Mouse (Mus musculus) intestine, embryonic 15.5 days (tissue): ENCODE data around the gene Cd24a. TPM values are rescaled to one million over a fixed set of nuclear protein-coding genes. Genes with fewer than 3 reads are reported as not detected.

Experiments used
- ATAC-seq: fragments of 200-750 bp; cut with Nextera tagmentation; 2 replicates; pipeline ENCODE4 v1.8.0; 2017; ENCODE audit warnings: moderate TSS enrichment, moderate library complexity
- H3K27ac ChIP-seq: fragments of 300-500 bp; sonication (generic); 2 replicates; pipeline ENCODE4 v1.5.1; 2015; ENCODE audit warnings: mild to moderate bottlenecking, inconsistent platforms
- H3K27me3 ChIP-seq: fragments of 300-500 bp; sonication (generic); replicated peaks from 2 replicates; pipeline ENCODE4 v1.6.1; 2015; ENCODE audit warnings: inconsistent platforms
- H3K36me3 ChIP-seq: fragments of 300-500 bp; sonication (generic); 2 replicates; pipeline ENCODE4 v1.6.1; 2015; ENCODE audit warnings: inconsistent platforms
- H3K4me1 ChIP-seq: fragments of 300-500 bp; sonication (generic); replicated peaks from 2 replicates; pipeline ENCODE4 v1.6.1; 2015; ENCODE audit warnings: inconsistent platforms
- H3K4me2 ChIP-seq: fragments of 300-500 bp; sonication (generic); replicated peaks from 2 replicates; pipeline ENCODE4 v1.6.1; 2015; ENCODE audit warnings: mild to moderate bottlenecking, inconsistent platforms
- H3K4me3 ChIP-seq: fragments of 300-500 bp; sonication (generic); replicated peaks from 2 replicates; pipeline ENCODE4 v1.5.1; 2015; ENCODE audit warnings: inconsistent platforms
- H3K9ac ChIP-seq: fragments of 300-500 bp; sonication (generic); 2 replicates; pipeline ENCODE4 v1.6.1; 2015; ENCODE audit warnings: inconsistent platforms
- H3K9me3 ChIP-seq: fragments of 300-500 bp; sonication (generic); 2 replicates; pipeline ENCODE4 v1.6.1; 2016; ENCODE audit warnings: inconsistent platforms
- WGBS: fragments of 180-500 bp; shearing (Covaris S2); methylation state at CpG from one replicate; pipeline ENCODE4 v1.1.7; 2015; 5-methylcytosine and 5-hydroxymethylcytosine counted together
- polyA plus RNA-seq: library from polyadenylated mRNA; unstranded; fragments of >200 nt; fragmentation: Nextera tagmentation; extraction: Ambion mirVana; gene quantifications from 2 replicates; pipeline ENCODE4 v1.2.1, GENCODE M21; 2015

The Cd24a gene
- polyA plus RNA-seq, 1 experiment from 2014 or later = 204 TPM

DNA sequence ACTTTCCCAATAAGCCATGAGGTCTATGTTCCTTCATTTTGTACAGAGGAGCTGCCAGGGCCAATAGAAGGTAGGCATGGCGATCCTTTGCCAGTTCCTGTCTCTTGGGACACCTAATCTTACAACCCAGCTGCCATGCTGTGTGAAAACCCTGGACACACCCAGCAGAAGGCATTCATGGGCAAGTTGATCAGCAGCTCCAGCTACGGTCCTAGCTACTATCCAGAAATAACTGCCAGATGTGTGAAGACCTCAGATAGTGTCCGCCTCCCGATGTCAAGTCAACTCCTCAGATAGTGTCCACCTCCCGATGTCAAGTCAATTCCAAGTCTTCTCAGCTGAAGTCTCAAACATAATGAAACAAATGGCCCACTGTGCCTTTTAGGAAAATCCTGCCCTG, 31.4 kb downstream of the Cd24a start:
- WGBS = 86% methylated on average over 5 of the region's 5 CpGs
- Histone ChIP-seq H3K9me3 (no peaks in the 10 kb centered on the region), H3K4me1 (0 out of 2 replicates have a peak, but pooled peaks cover 3% of the 10 kb centered on the region), H3K36me3 (no peaks in the 10 kb centered on the region), H3K27ac (no peak overlapping the region), H3K27me3 (no peaks in the 10 kb centered on the region), H3K9ac (no peak overlapping the region), H3K4me3 (no peak overlapping the region), H3K4me2 (no peak overlapping the region)
- peak; percentile 87 for ATAC-seq

DNA sequence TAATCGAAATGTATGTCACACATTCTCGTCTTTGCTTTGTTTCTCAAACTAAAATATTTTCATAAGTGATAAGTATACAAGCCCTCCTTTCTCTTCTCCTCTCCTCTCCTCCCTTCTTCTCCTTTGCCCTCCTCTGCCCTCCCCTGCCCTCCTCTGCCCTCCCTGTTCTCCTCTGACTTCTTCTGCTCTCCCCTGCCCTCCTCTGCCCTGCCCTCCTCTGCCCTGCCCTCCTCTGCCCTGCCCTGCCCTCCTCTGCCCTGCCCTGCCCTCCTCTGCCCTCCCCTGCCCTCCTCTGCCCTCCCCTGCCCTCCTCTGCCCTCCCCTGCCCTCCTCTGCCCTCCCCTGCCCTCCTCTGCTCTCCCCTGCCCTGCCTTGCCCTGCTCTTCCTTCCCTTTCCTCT, 31.9 kb downstream of the Cd24a start:
- H3K27ac ChIP-seq = no peak overlapping the region
- H3K9me3 ChIP-seq = no peaks in the 10 kb centered on the region
- 0 out of 2 replicates have a peak, but pooled peaks cover 3% of the 10 kb centered on the region for H3K4me1 ChIP-seq
- no peak overlapping the region for H3K4me2 ChIP-seq
- ATAC-seq = peak; percentile 56; the same call in 1 of the 2 replicates
- WGBS = 84% methylated on average over 2 of the region's 2 CpGs
- no peak overlapping the region for H3K9ac ChIP-seq
- no peaks in the 10 kb centered on the region for H3K36me3 ChIP-seq
- H3K27me3 ChIP-seq = no peaks in the 10 kb centered on the region
- no peak overlapping the region for H3K4me3 ChIP-seq

DNA sequence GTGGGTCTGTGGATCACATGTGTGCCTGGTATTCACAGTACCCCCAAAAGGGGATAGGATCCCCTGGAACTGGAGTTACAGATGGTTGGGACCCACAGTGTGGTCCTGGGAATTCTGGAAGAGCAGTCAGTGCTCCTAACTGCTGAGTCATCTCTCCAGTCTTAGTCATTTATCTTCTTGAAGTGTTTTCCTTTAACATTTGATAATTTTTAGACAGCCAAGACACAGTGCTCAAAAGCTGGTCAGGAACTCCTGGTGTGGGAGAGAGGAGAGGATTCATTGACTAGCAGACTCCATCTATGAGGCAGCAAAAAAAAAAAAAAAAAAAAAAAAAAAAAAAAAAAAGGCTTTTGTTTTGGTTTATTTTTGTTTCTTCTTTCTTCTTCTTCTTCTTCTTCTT, 33.0 kb downstream of the Cd24a start:
- no peak overlapping the region for H3K9ac ChIP-seq
- H3K4me1 ChIP-seq = no peaks in the 10 kb centered on the region
- no peak overlapping the region for H3K27ac ChIP-seq
- no peaks in the 10 kb centered on the region for H3K36me3 ChIP-seq
- no peak for ATAC-seq
- no peaks in the 10 kb centered on the region for H3K9me3 ChIP-seq
- no peak overlapping the region for H3K4me2 ChIP-seq
- no peaks in the 10 kb centered on the region for H3K27me3 ChIP-seq
- H3K4me3 ChIP-seq = no peak overlapping the region

DNA sequence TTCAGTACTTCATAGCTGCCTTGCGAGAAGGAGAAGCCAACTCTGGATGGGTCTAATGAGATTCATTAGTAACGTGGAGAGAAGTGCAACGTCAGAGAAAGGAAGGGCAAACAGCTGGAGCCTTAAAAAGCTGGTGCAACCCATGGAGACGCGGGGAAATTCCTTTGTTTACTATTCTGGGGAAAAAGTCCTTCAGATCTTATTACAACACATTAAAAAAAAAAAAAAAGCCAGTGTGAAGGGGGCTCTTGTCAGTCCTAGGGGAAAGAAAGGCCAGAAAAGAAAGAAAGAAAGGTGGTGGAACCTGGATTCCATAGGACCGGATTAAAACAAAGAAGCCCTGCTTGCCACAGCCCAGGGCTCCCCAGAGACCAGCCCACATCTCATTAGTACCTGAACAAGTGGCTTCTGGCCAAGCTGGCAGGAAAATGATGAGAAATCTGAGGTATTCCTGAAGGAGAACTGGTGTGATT, 41.0 kb downstream of the Cd24a start:
- H3K27me3 ChIP-seq = no peaks in the 10 kb centered on the region
- H3K36me3 ChIP-seq = no peaks in the 10 kb centered on the region
- H3K4me2 ChIP-seq = peak overlapping the region; percentile 19
- no peaks in the 10 kb centered on the region for H3K9me3 ChIP-seq
- ATAC-seq = no peak
- 18% methylated on average over 6 of the region's 6 CpGs for WGBS
- H3K27ac ChIP-seq = no peak overlapping the region
- no peak overlapping the region for H3K4me3 ChIP-seq
- H3K4me1 ChIP-seq = 0 out of 2 replicates have a peak, but pooled peaks cover 6% of the 10 kb centered on the region
- H3K9ac ChIP-seq = no peak overlapping the region

DNA sequence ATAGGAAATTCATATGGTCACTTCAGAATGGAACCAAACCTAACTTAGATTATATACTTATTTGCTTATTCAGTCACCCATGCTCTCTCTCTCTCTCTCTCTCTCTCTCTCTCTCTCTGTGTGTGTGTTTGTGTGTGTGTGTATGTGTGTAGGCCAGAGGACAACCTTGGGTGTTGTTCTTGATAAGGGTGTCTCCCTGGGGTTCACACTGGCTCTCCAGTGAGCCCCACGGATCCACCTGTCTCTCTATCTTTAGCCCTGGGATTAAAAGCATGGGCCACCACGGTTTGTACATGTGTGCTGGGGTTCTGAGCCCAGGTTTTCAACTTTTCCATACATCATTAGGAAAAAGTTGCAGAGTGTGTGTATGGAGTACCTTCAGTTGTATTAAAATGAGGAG, 41.9 kb downstream of the Cd24a start:
- ATAC-seq = no peak
- WGBS = 86% methylated on average over 2 of the region's 2 CpGs

DNA sequence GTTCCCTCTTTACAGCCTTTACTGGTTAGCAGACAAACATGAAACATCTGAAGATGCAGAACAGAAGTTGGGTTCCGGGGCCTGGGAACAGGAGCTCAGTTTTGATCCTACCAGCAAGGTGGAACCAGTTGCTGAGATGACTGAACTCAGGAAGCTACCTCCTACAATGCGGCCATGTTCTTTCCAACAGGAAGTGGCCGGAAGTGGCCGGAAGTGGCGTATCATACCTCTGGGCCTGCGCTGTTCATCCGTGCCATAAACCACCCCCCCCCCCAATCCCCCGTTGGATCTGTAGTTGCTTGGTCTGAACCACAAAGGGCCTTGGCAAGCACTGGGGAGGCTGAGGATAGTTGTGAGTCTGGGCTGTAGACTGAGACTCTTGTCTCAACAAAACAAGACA, 45.4 kb downstream of the Cd24a start:
- Histone ChIP-seq H3K4me3 (no peak overlapping the region), H3K4me2 (no peak overlapping the region), H3K27me3 (no peaks in the 10 kb centered on the region), H3K9ac (no peak overlapping the region), H3K4me1 (0 out of 2 replicates have a peak, but pooled peaks cover 4% of the 10 kb centered on the region), H3K27ac (no peak overlapping the region), H3K36me3 (no peaks in the 10 kb centered on the region), H3K9me3 (no peaks in the 10 kb centered on the region)
- no peak for ATAC-seq
- 88% methylated on average over 8 of the region's 8 CpGs for WGBS

More for the DNA sequence above, 41.9 kb downstream of the Cd24a start:
- Histone ChIP-seq H3K4me3 (no peak overlapping the region), H3K27me3 (no peaks in the 10 kb centered on the region), H3K9ac (no peak overlapping the region), H3K4me1 (0 out of 2 replicates have a peak, but pooled peaks cover 6% of the 10 kb centered on the region), H3K36me3 (no peaks in the 10 kb centered on the region), H3K4me2 (no peak overlapping the region), H3K27ac (no peak overlapping the region), H3K9me3 (no peaks in the 10 kb centered on the region)

DNA sequence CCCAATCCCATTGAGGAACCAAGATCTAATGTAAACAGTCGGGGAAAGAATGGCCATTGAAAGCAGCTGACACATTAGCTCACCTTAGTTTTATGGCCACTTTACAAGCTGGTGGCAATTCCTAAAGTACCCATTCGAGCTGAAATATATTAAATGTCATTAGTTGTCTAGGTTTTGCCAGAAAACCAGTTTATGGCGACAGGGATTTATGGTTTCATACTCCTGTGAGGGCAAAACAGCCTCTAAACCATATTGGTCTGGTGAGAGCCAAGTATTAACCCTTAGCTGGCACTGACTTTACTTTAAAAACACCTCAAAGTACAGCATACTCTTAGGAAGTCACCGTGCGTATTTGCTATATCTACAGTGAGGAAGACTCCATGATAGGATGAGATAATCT, 46.3 kb downstream of the Cd24a start:
- no peak for ATAC-seq
- H3K9me3 ChIP-seq = no peaks in the 10 kb centered on the region
- H3K27me3 ChIP-seq = no peaks in the 10 kb centered on the region
- no peak overlapping the region for H3K4me2 ChIP-seq
- WGBS = 62% methylated on average over 5 of the region's 5 CpGs
- H3K4me3 ChIP-seq = no peak overlapping the region
- no peak overlapping the region for H3K27ac ChIP-seq
- no peaks in the 10 kb centered on the region for H3K36me3 ChIP-seq
- H3K4me1 ChIP-seq = no peaks in the 10 kb centered on the region
- H3K9ac ChIP-seq = no peak overlapping the region

DNA sequence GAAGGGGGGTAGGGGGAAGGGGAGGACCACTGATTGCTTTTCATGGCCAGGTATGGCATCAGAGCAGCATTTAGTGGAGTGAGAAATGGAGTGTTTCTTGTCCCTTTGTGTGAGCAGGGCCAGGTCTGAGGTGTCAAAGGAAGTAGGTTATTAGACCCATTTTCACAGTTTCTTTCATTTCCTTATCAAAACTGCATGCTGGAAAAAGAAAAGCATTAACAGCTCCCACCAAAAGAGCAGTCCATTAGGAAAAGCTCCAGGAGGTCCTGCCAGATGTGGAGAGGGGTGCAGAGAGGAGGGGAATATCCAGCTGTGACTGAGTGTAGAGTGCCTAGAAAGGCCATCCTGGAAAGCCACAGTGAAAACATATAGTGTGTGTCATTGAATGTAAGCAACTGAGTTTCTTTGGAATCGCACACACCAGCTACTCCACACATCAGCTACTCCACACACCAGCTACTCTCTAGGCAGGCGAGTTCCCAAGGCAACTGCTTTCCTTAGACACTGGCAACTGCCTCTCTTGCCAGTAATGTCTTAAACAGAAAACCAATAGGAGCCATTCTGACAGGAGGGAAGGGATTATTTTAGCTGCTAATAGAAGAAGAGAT, 46.8 kb downstream of the Cd24a start:
- H3K9ac ChIP-seq = no peak overlapping the region
- H3K27me3 ChIP-seq = no peaks in the 10 kb centered on the region
- no peaks in the 10 kb centered on the region for H3K9me3 ChIP-seq
- H3K4me1 ChIP-seq = no peaks in the 10 kb centered on the region
- ATAC-seq = no peak
- H3K36me3 ChIP-seq = no peaks in the 10 kb centered on the region
- no peak overlapping the region for H3K4me3 ChIP-seq
- 64% methylated on average over 2 of the region's 2 CpGs for WGBS
- H3K27ac ChIP-seq = no peak overlapping the region
- no peak overlapping the region for H3K4me2 ChIP-seq

DNA sequence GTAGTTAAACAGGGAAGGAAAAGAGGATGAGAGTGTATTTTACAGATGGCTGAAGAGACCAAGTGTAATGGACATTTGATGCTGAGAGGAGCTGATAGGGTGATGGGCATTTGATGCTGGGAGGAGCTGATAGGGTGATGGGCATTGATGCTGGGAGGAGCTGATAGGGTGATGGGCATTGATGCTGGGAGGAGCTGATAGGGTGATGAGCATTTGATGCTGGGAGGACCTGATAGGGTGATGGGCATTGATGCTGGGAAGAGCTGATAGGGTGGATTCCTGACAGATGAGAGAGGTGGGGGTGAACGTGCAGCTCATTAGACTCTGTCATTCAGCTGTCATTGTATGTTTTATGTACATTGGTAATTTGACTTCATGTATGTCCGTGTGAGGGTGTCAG, 47.5 kb downstream of the Cd24a start:
- H3K27me3 ChIP-seq = no peaks in the 10 kb centered on the region
- H3K27ac ChIP-seq = no peak overlapping the region
- no peak overlapping the region for H3K4me2 ChIP-seq
- no peaks in the 10 kb centered on the region for H3K9me3 ChIP-seq
- ATAC-seq = peak; percentile 49; the same call in 1 of the 2 replicates
- H3K9ac ChIP-seq = no peak overlapping the region
- H3K4me3 ChIP-seq = no peak overlapping the region
- H3K36me3 ChIP-seq = no peaks in the 10 kb centered on the region
- 85% methylated on average over 2 of the region's 2 CpGs for WGBS
- no peaks in the 10 kb centered on the region for H3K4me1 ChIP-seq

DNA sequence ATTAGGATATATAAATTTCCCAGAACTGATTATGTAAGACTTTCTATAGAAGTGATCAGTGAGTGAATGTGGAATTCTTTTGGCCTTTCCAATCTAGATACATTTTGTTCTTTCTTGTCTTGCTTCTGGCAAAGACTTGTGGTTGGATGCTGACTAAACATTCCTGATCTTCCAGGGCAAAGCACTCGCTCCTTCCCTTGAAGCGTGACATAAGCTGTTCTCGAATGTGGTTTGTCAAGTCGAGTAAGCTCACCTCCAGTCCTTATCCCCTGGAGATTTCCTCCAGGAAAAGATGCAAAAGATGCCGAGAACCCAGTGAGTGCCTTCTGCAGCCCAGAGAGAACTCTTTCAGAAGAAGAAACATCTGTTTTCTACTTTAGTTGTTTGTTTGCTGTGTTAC, 51.1 kb downstream of the Cd24a start:
- H3K4me1 ChIP-seq = no peaks in the 10 kb centered on the region
- H3K27me3 ChIP-seq = no peaks in the 10 kb centered on the region
- no peak for ATAC-seq
- no peak overlapping the region for H3K4me3 ChIP-seq
- H3K9me3 ChIP-seq = no peaks in the 10 kb centered on the region
- no peak overlapping the region for H3K4me2 ChIP-seq
- WGBS = 66% methylated on average over 5 of the region's 5 CpGs
- no peaks in the 10 kb centered on the region for H3K36me3 ChIP-seq
- no peak overlapping the region for H3K27ac ChIP-seq
- H3K9ac ChIP-seq = no peak overlapping the region

DNA sequence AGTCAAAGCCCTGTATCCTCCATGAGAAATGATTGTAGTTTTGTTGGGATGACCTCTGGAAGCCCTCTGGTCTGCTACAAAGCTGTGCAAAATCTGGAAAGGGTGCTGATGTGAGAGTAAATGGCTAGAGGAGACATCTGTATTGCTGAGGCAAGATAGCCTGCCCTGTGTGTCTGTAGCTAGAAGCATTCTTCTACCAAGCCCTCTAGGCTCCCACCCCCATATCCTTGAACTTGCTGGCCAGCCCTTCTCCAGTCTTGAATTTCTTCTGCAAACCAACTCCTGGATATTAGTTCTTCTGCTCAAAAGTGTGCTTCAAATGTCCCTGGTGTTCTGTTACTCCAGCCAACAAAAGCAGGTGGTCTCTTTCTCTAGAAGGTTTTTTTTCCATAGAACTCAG, 51.8 kb downstream of the Cd24a start:
- H3K9ac ChIP-seq = no peak overlapping the region
- no peak overlapping the region for H3K27ac ChIP-seq
- H3K4me1 ChIP-seq = no peaks in the 10 kb centered on the region
- H3K36me3 ChIP-seq = no peaks in the 10 kb centered on the region
- no peaks in the 10 kb centered on the region for H3K9me3 ChIP-seq
- no peaks in the 10 kb centered on the region for H3K27me3 ChIP-seq
- no peak overlapping the region for H3K4me2 ChIP-seq
- H3K4me3 ChIP-seq = no peak overlapping the region
- no peak for ATAC-seq

DNA sequence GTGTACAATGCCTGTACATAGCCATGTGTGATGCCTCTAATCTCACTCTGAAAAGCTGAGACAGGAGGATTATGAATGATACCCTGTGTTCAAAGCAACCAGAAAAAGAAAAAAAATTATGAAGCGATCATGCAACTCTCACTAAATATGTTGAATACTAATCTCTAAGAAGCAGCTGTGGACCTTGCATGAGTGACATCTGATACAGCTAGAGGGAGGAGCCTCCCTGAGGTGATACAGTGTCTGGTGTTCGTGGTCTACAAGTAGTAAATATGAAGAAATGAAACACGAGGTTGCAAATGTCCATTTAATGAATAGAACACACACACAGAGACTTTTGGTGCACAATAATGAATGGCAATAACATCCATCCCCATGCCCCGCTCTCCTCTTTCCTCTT, 52.5 kb downstream of the Cd24a start:
- no peak; the same call in 1 of the 2 replicates for ATAC-seq
- Histone ChIP-seq H3K4me3 (no peak overlapping the region), H3K27ac (no peak overlapping the region), H3K36me3 (no peaks in the 10 kb centered on the region), H3K4me1 (no peaks in the 10 kb centered on the region), H3K27me3 (no peaks in the 10 kb centered on the region), H3K9me3 (no peaks in the 10 kb centered on the region), H3K9ac (no peak overlapping the region), H3K4me2 (no peak overlapping the region)
- 83% methylated on average over 4 of the region's 4 CpGs for WGBS

DNA sequence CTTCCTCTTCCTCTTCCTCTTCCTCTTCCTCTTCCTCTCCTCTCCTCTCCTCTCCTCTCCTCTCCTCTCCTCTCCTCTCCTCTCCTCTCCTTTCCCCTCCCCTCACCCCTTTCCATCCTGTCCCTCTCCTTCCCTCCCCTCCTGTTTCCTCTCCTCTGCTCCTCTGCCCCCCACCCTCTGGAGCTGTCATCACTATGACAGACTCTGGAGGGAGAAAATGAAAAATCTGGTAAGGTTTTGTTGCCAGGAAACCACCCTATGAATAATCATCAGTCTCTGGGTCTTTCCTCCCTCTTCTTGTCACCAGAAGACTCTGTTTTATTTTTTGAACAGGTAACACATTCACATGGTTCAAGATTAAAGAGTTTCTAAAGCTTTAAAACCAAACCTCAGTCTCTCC, 53.0 kb downstream of the Cd24a start:
- Histone ChIP-seq H3K4me1 (no peaks in the 10 kb centered on the region), H3K27ac (no peak overlapping the region), H3K9me3 (no peaks in the 10 kb centered on the region), H3K4me2 (no peak overlapping the region), H3K36me3 (no peaks in the 10 kb centered on the region), H3K27me3 (no peaks in the 10 kb centered on the region), H3K9ac (no peak overlapping the region), H3K4me3 (no peak overlapping the region)
- ATAC-seq = no peak
